Mouse (Mus musculus): ENCODE data around the gene Sned1.

GRCm38 (mm10) chr1:93206277-93206970 is 29.2 kb upstream of the Sned1 start:
- TF ChIP-seq CTCF (IDR thresholded peaks at IDR 0.05; ENCODE audit: borderline replicate concordance, insufficient read depth, low read length) (no peak), POLR2A (IDR thresholded peaks at IDR 0.05; ENCODE audit: low read depth, low read length) (no peak)
